Mouse (Mus musculus): Measurements from ENCODE around the gene Atf6b.

GRCm38 (mm10) chr17:34653746-34654285 lies 6.9 kb downstream of the Atf6b start:
- peak; percentile 46; the same call in 1 of the 2 replicates for TF ChIP-seq CTCF (IDR thresholded peaks at IDR 0.05; ENCODE audit: control insufficient read depth, insufficient read depth, insufficient replicate concordance, low read depth, low read length)
- TF ChIP-seq POLR2A (IDR thresholded peaks at IDR 0.05; ENCODE audit: control insufficient read depth, low read depth, low read length): no peak
